8 mouse cellular contexts compared by ENCODE assay signal in the genomic region with DNA sequence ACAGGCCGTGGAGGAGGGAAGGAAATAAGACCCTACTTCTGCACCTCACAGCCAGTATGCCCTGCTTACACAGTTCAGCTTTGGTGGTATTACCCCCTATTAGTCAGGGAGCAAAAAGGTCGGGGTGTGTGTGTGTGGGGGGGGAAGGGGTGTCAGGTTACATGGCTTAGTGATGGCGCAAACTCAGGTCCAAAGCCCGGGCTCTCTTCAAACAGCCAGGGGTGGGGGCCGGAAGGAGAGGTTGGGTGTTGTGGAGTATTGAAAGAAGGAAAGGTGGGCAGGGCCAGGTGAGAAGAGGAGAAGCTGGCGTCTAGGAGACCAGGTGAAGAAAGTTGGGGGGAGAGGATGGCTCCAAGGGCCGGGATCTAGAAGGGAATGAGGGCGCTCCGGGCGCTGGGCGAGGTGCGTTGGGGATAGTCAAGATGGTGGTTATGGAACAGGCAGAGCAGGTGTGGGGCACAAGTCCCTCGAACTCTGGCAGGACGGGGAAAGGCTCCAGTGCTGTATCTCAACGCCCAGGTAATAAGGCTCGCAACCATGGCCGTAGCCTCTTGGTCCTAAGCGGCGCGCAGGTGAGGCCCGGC. TPM values are rescaled to one million over a fixed set of nuclear protein-coding genes. Genes with fewer than 3 reads are reported as not detected.
DNase-seq lines count a peak whose midpoint lies in the region; ATAC-seq and TF ChIP-seq lines count a peak whose summit lies in the region.

No protein-coding gene starts in this region.

- peak overlapping the region; percentile 84 for H3K9ac ChIP-seq in heart, embryonic 15.5 days
- peak overlapping the region; percentile 95 for H3K9ac ChIP-seq in intestine, embryonic 14.5 days (ENCODE audit: low read length)
- H3K9ac ChIP-seq in neural tube, embryonic 15.5 days (replicated peaks): peak overlapping the region; percentile 79

- 2% methylated on average over 21 of the region's 21 CpGs for WGBS in heart, embryonic 15.5 days
- 1% methylated on average over 21 of the region's 21 CpGs for WGBS in intestine, embryonic 14.5 days
- 5% methylated on average over 21 of the region's 21 CpGs for WGBS in lung, adult 2 months
- under 1% methylated on average over 21 of the region's 21 CpGs for WGBS in neural tube, embryonic 15.5 days

- no peak for TF ChIP-seq CTCF in lung, adult 2 months (IDR thresholded peaks at IDR 0.05; ENCODE audit: insufficient read depth, low read length)

- peak; percentile 34; the same call in 1 of the 2 replicates for TF ChIP-seq POLR2A in lung, adult 2 months (IDR thresholded peaks at IDR 0.05; ENCODE audit: borderline replicate concordance, extremely low read depth, low read depth, low read length)

- ATAC-seq in heart, embryonic 15.5 days (replicated peaks; ENCODE audit: insufficient number of reproducible peaks, insufficient read depth, low FRiP score, low read depth): no peak
- peak; percentile 45 for ATAC-seq in intestine, embryonic 14.5 days (replicated peaks; ENCODE audit: low FRiP score, low TSS enrichment, low read depth)
- 0 out of 2 replicates have a peak, but pooled peaks have one; percentile 1 for ATAC-seq in neural tube, embryonic 15.5 days (ENCODE audit: low FRiP score)

- H3K4me3 ChIP-seq in heart, embryonic 15.5 days: peak overlapping the region; percentile 76
- peak overlapping the region; percentile 74 for H3K4me3 ChIP-seq in intestine, embryonic 14.5 days (ENCODE audit: low read depth, low read length)
- H3K4me3 ChIP-seq in lung, adult 2 months (replicated peaks; ENCODE audit: extremely low read depth, low read depth, low read length): peak overlapping the region; percentile 74
- H3K4me3 ChIP-seq in neural tube, embryonic 15.5 days (replicated peaks): peak overlapping the region; percentile 82

- no peaks in the 10 kb centered on the region for H3K9me3 ChIP-seq in heart, embryonic 15.5 days (replicated peaks)
- no peaks in the 10 kb centered on the region for H3K9me3 ChIP-seq in intestine, embryonic 14.5 days (ENCODE audit: control insufficient read depth, low read length)
- H3K9me3 ChIP-seq in neural tube, embryonic 15.5 days (replicated peaks): no peaks in the 10 kb centered on the region

- no peak for DNase-seq in heart, postnatal 25 days (ENCODE audit: low spot score)
- peak; percentile 48 for DNase-seq in embryo, embryonic 10 days (ENCODE audit: low spot score)
- DNase-seq in intestine, embryonic 14.5 days (ENCODE audit: low spot score): no peak
- DNase-seq in lung, adult 2 months: peak; percentile 71
- no peak for DNase-seq in gastrocnemius, postnatal 25 days
- DNase-seq in adrenal gland, adult (ENCODE audit: inconsistent age in 2 of 2, low spot score in 1 of 2): no peak

- intact Hi-C loops in heart, postnatal 25 days (cut with DNase I): no loop called here

- peak overlapping the region; percentile 82 for H3K4me2 ChIP-seq in heart, embryonic 15.5 days
- peak overlapping the region; percentile 75 for H3K4me2 ChIP-seq in intestine, embryonic 14.5 days (ENCODE audit: low read length)
- H3K4me2 ChIP-seq in neural tube, embryonic 15.5 days: peak overlapping the region; percentile 71

- peaks cover 51% of the 10 kb centered on the region for H3K4me1 ChIP-seq in heart, embryonic 15.5 days (replicated peaks)
- peaks cover 51% of the 10 kb centered on the region for H3K4me1 ChIP-seq in intestine, embryonic 14.5 days (replicated peaks; ENCODE audit: control insufficient read depth, insufficient read depth, low read length)
- peaks cover 2% of the 10 kb centered on the region for H3K4me1 ChIP-seq in lung, adult 2 months (ENCODE audit: control insufficient read depth, insufficient read depth, low read length)
- H3K4me1 ChIP-seq in neural tube, embryonic 15.5 days: peaks cover 52% of the 10 kb centered on the region

- no peaks in the 10 kb centered on the region for H3K27me3 ChIP-seq in heart, embryonic 15.5 days
- H3K27me3 ChIP-seq in intestine, embryonic 14.5 days (replicated peaks; ENCODE audit: control insufficient read depth, insufficient read depth, low read length): no peaks in the 10 kb centered on the region
- no peaks in the 10 kb centered on the region for H3K27me3 ChIP-seq in neural tube, embryonic 15.5 days (replicated peaks)

- peak overlapping the region; percentile 98 for H3K27ac ChIP-seq in heart, embryonic 15.5 days
- H3K27ac ChIP-seq in intestine, embryonic 14.5 days (ENCODE audit: low read depth): peak overlapping the region; percentile 100
- peak overlapping the region; percentile 97 for H3K27ac ChIP-seq in neural tube, embryonic 15.5 days (replicated peaks)

- H3K36me3 ChIP-seq in heart, embryonic 15.5 days: peaks cover 14% of the 10 kb centered on the region
- H3K36me3 ChIP-seq in intestine, embryonic 14.5 days (ENCODE audit: control insufficient read depth, insufficient read depth, low read length): peaks cover 22% of the 10 kb centered on the region; the same call in 1 of the 2 replicates
- H3K36me3 ChIP-seq in neural tube, embryonic 15.5 days: peaks cover 22% of the 10 kb centered on the region

RNA-seq across cellular contexts. Expression of a gene that starts 0.5 kb away (rescaled TPM):
- 6.3 and 10.3 TPM in 2 replicates for polyA plus RNA-seq in heart, embryonic 15.5 days (2015; fragmentation: Nextera tagmentation; extraction: Ambion mirVana)
- 10 to 100 TPM; 21.1 to 22.9 TPM for total RNA-seq in heart, postnatal 25 days (2021)
- 10.8 and 11.7 TPM in 2 replicates for polyA plus RNA-seq in intestine, embryonic 14.5 days (2014; fragmentation: Nextera tagmentation; extraction: Ambion mirVana)
- 54.1 and 61.4 TPM in 2 replicates for polyA plus RNA-seq in lung, adult 2 months (2012; rRNA removed)
- polyA plus RNA-seq in neural tube, embryonic 15.5 days (2015; fragmentation: Nextera tagmentation; extraction: Ambion mirVana): 11.6 and 13.7 TPM in 2 replicates
- total RNA-seq in gastrocnemius, postnatal 25 days (2021): 1 to 10 TPM; 1.0 to 1.7 TPM

RNA-seq across cellular contexts. Expression of a gene that starts 12.3 kb away (rescaled TPM):
- 417 and 539 TPM in 2 replicates for polyA plus RNA-seq in heart, embryonic 15.5 days (2015; fragmentation: Nextera tagmentation; extraction: Ambion mirVana)
- total RNA-seq in heart, postnatal 25 days (2021): 100 to 1,000 TPM; 243 to 255 TPM
- polyA plus RNA-seq in intestine, embryonic 14.5 days (2014; fragmentation: Nextera tagmentation; extraction: Ambion mirVana): 682 and 702 TPM in 2 replicates
- 13.4 and 19.0 TPM in 2 replicates for polyA plus RNA-seq in lung, adult 2 months (2012; rRNA removed)
- 678 and 752 TPM in 2 replicates for polyA plus RNA-seq in neural tube, embryonic 15.5 days (2015; fragmentation: Nextera tagmentation; extraction: Ambion mirVana)
- 100 to 1,000 TPM; 238 to 253 TPM for total RNA-seq in gastrocnemius, postnatal 25 days (2021)

RNA-seq across cellular contexts. Expression of a gene that starts 12.4 kb away (rescaled TPM):
- 14.2 and 14.3 TPM in 2 replicates for polyA plus RNA-seq in heart, embryonic 15.5 days (2015; fragmentation: Nextera tagmentation; extraction: Ambion mirVana)
- 10 to 100 TPM; 11.5 to 12.2 TPM for total RNA-seq in heart, postnatal 25 days (2021)
- polyA plus RNA-seq in intestine, embryonic 14.5 days (2014; fragmentation: Nextera tagmentation; extraction: Ambion mirVana): 12.9 and 14.5 TPM in 2 replicates
- 3.5 and 3.7 TPM in 2 replicates for polyA plus RNA-seq in lung, adult 2 months (2012; rRNA removed)
- 12.2 and 13.7 TPM in 2 replicates for polyA plus RNA-seq in neural tube, embryonic 15.5 days (2015; fragmentation: Nextera tagmentation; extraction: Ambion mirVana)
- 1 to 10 TPM; 6.9 to 7.5 TPM for total RNA-seq in gastrocnemius, postnatal 25 days (2021)

RNA-seq across cellular contexts. Expression of a gene that starts 20.7 kb away (rescaled TPM):
- 15.9 and 18.2 TPM in 2 replicates for polyA plus RNA-seq in heart, embryonic 15.5 days (2015; fragmentation: Nextera tagmentation; extraction: Ambion mirVana)
- 1 to 10 TPM; 6.7 to 7.1 TPM for total RNA-seq in heart, postnatal 25 days (2021)
- 27.7 and 28.2 TPM in 2 replicates for polyA plus RNA-seq in intestine, embryonic 14.5 days (2014; fragmentation: Nextera tagmentation; extraction: Ambion mirVana)
- 18.8 and 21.9 TPM in 2 replicates for polyA plus RNA-seq in lung, adult 2 months (2012; rRNA removed)
- 32.8 TPM in 2 replicates for polyA plus RNA-seq in neural tube, embryonic 15.5 days (2015; fragmentation: Nextera tagmentation; extraction: Ambion mirVana)
- total RNA-seq in gastrocnemius, postnatal 25 days (2021): 1 to 10 TPM; 7.9 to 8.4 TPM

RNA-seq across cellular contexts. Expression of a gene that starts 35.1 kb away (rescaled TPM):
- polyA plus RNA-seq in heart, embryonic 15.5 days (2015; fragmentation: Nextera tagmentation; extraction: Ambion mirVana): 9.2 and 13.6 TPM in 2 replicates
- total RNA-seq in heart, postnatal 25 days (2021): 10 to 100 TPM; 11.9 to 12.9 TPM
- polyA plus RNA-seq in intestine, embryonic 14.5 days (2014; fragmentation: Nextera tagmentation; extraction: Ambion mirVana): 12.8 and 13.8 TPM in 2 replicates
- 83.7 and 86.9 TPM in 2 replicates for polyA plus RNA-seq in lung, adult 2 months (2012; rRNA removed)
- polyA plus RNA-seq in neural tube, embryonic 15.5 days (2015; fragmentation: Nextera tagmentation; extraction: Ambion mirVana): 13.9 and 15.6 TPM in 2 replicates
- total RNA-seq in gastrocnemius, postnatal 25 days (2021): 10 to 100 TPM in 1 of 2 experiments, 1 to 10 TPM in 1; 9.7 to 10.5 TPM

Comparison
In these comparisons a context has a peak if more than half of its experiments do, and no peak if none do; other contexts are left out.
1. DNase-seq: peak in embryo, embryonic 10 days (single experiment) and lung, adult 2 months (single experiment); none in heart, postnatal 25 days (single experiment), intestine, embryonic 14.5 days (single experiment), gastrocnemius, postnatal 25 days (single experiment) and adrenal gland, adult (0 of 2).
2. RNA of a gene that starts 12.3 kb away (polyA plus RNA-seq): 678 to 752 TPM in neural tube, embryonic 15.5 days, 682 to 702 TPM in intestine, embryonic 14.5 days and 417 to 539 TPM in heart, embryonic 15.5 days; 13.4 to 19.0 TPM in lung, adult 2 months; every median in the first group is over 10 times any median in the second.
3. Peak in every context shown above with its lines, with median percentiles within 50 percentile points of each other: H3K27ac ChIP-seq, H3K4me2 ChIP-seq, H3K4me3 ChIP-seq and H3K9ac ChIP-seq.